Comparison of ENCODE assay signal across 22 mouse cellular contexts in genomic region chr11:90270132-90270877, GRCm38 (mm10). TPM values are rescaled to one million over a fixed set of nuclear protein-coding genes. Genes with fewer than 3 reads are reported as not detected.
DNase-seq lines count a peak whose midpoint lies in the region; ATAC-seq and TF ChIP-seq lines count a peak whose summit lies in the region.
"Had no signal": no experiment of that assay in that cellular context is flagged by ENCODE, and none has a peak within 500 bp of the region (broad histone marks: within the 10 kb centered on the region; RNA-seq: fewer than 3 reads in every experiment).

No protein-coding gene starts in this region.

- H3K4me3 ChIP-seq in embryonic facial prominence, embryonic 13.5 days: no peak overlapping the region
- H3K4me3 ChIP-seq in embryonic facial prominence, embryonic 10.5 days: no peak overlapping the region
- H3K4me3 ChIP-seq in heart, embryonic 11.5 days (ENCODE audit: low read depth, low read length): no peak overlapping the region
- no peak overlapping the region for H3K4me3 ChIP-seq in lung, postnatal 0 days (ENCODE audit: low read depth, low read length)
- H3K4me3 ChIP-seq in embryonic facial prominence, embryonic 15.5 days (replicated peaks): no peak overlapping the region
- H3K4me3 ChIP-seq: forebrain, embryonic 13.5 days; heart, embryonic 10.5 days; heart, embryonic 15.5 days; intestine, embryonic 15.5 days had no signal

- peak overlapping the region; percentile 57; the same call in 1 of the 2 replicates for H3K27ac ChIP-seq in embryonic facial prominence, embryonic 13.5 days
- H3K27ac ChIP-seq in embryonic facial prominence, embryonic 10.5 days (replicated peaks): no peak overlapping the region
- H3K27ac ChIP-seq in heart, embryonic 11.5 days (ENCODE audit: low read depth, low read length): no peak overlapping the region
- H3K27ac ChIP-seq in lung, postnatal 0 days (ENCODE audit: low read length): no peak overlapping the region
- 0 out of 2 replicates have a peak overlapping the region, but pooled peaks have one; percentile 45 for H3K27ac ChIP-seq in embryonic facial prominence, embryonic 15.5 days (replicated peaks)
- H3K27ac ChIP-seq: heart, embryonic 10.5 days; heart, embryonic 15.5 days; hindbrain, embryonic 14.5 days had no signal

- no peaks in the 10 kb centered on the region for H3K9me3 ChIP-seq in embryonic facial prominence, embryonic 13.5 days
- H3K9me3 ChIP-seq in embryonic facial prominence, embryonic 10.5 days: no peaks in the 10 kb centered on the region
- H3K9me3 ChIP-seq in heart, embryonic 11.5 days (replicated peaks; ENCODE audit: control insufficient read depth, low read length): no peaks in the 10 kb centered on the region
- no peaks in the 10 kb centered on the region for H3K9me3 ChIP-seq in lung, postnatal 0 days (ENCODE audit: low read length)
- no peaks in the 10 kb centered on the region for H3K9me3 ChIP-seq in embryonic facial prominence, embryonic 15.5 days (replicated peaks)
- H3K9me3 ChIP-seq: forebrain, embryonic 13.5 days; heart, embryonic 10.5 days; heart, embryonic 15.5 days; intestine, embryonic 15.5 days had no signal

- WGBS in embryonic facial prominence, embryonic 13.5 days: 79% methylated on average over 11 of the region's 11 CpGs
- WGBS in embryonic facial prominence, embryonic 10.5 days: 89% methylated on average over 11 of the region's 11 CpGs
- WGBS in heart, embryonic 11.5 days (ENCODE audit: insufficient replicate concordance): 83% methylated on average over 11 of the region's 11 CpGs
- WGBS in lung, postnatal 0 days: 45% methylated on average over 11 of the region's 11 CpGs
- 60% methylated on average over 11 of the region's 11 CpGs for WGBS in embryonic facial prominence, embryonic 15.5 days

- ATAC-seq in embryonic facial prominence, embryonic 13.5 days (ENCODE audit: insufficient number of reproducible peaks, insufficient read depth, low FRiP score, low TSS enrichment, low read depth): no peak
- ATAC-seq in heart, embryonic 11.5 days (replicated peaks; ENCODE audit: insufficient number of reproducible peaks, low FRiP score, low TSS enrichment): no peak
- peak; percentile 56 for ATAC-seq in lung, postnatal 0 days
- no peak for ATAC-seq in embryonic facial prominence, embryonic 15.5 days (ENCODE audit: insufficient number of reproducible peaks, low FRiP score, low TSS enrichment, low read depth)
- ATAC-seq: activated CD4-positive, CD25-positive, alpha-beta regulatory T cell, adult 4 months; Patski had no signal

- H3K4me2 ChIP-seq in embryonic facial prominence, embryonic 13.5 days: no peak overlapping the region
- no peak overlapping the region for H3K4me2 ChIP-seq in heart, embryonic 11.5 days
- H3K4me2 ChIP-seq in lung, postnatal 0 days (replicated peaks; ENCODE audit: low read depth, low read length): no peak overlapping the region
- H3K4me2 ChIP-seq in embryonic facial prominence, embryonic 15.5 days (replicated peaks): peak overlapping the region; percentile 29
- H3K4me2 ChIP-seq: heart, embryonic 15.5 days had no signal

- no peak for TF ChIP-seq EP300 in lung, postnatal 0 days (IDR thresholded peaks at IDR 0.05)

- H3K36me3 ChIP-seq in embryonic facial prominence, embryonic 13.5 days: peaks cover 49% of the 10 kb centered on the region
- H3K36me3 ChIP-seq in embryonic facial prominence, embryonic 10.5 days (replicated peaks): peaks cover 84% of the 10 kb centered on the region
- H3K36me3 ChIP-seq in heart, embryonic 11.5 days (ENCODE audit: control insufficient read depth, insufficient read depth, low read length): peaks cover 6% of the 10 kb centered on the region
- peaks cover 3% of the 10 kb centered on the region; the same call in 1 of the 2 replicates for H3K36me3 ChIP-seq in lung, postnatal 0 days (ENCODE audit: insufficient read depth, low read length)
- peaks cover 9% of the 10 kb centered on the region; the same call in 1 of the 2 replicates for H3K36me3 ChIP-seq in embryonic facial prominence, embryonic 15.5 days
- H3K36me3 ChIP-seq: intestine, embryonic 15.5 days had no signal

- H3K9ac ChIP-seq in embryonic facial prominence, embryonic 13.5 days: no peak overlapping the region
- no peak overlapping the region for H3K9ac ChIP-seq in heart, embryonic 11.5 days (ENCODE audit: low read depth, low read length)
- H3K9ac ChIP-seq in lung, postnatal 0 days (replicated peaks; ENCODE audit: low read depth): no peak overlapping the region
- no peak overlapping the region for H3K9ac ChIP-seq in embryonic facial prominence, embryonic 15.5 days
- H3K9ac ChIP-seq: heart, embryonic 15.5 days; hindbrain, embryonic 14.5 days; intestine, embryonic 15.5 days had no signal

- no peak for DNase-seq in embryonic facial prominence, embryonic 10.5 days (ENCODE audit: low spot score)
- peak; percentile 82 for DNase-seq in heart, adult 11 months
- DNase-seq in lung, postnatal 0 days (ENCODE audit: low spot score): peak; percentile 33
- DNase-seq in lung, postnatal 4 days: no peak
- DNase-seq in frontal cortex, adult 2 months (ENCODE audit: extremely low spot score in 1 of 2, low spot score in 1 of 2): no peak
- DNase-seq: adrenal gland, postnatal 14 days; cerebellum, adult 11-12 months; cerebellum, adult 9-10 months; cerebellum, postnatal 25 days; gastrocnemius, postnatal 36 days; heart, adult 18-20 months; heart, postnatal 14 days had no signal

- TF ChIP-seq CTCF in lung, postnatal 0 days (IDR thresholded peaks at IDR 0.05): no peak

- peaks cover 26% of the 10 kb centered on the region for H3K4me1 ChIP-seq in embryonic facial prominence, embryonic 13.5 days
- peaks cover 17% of the 10 kb centered on the region for H3K4me1 ChIP-seq in embryonic facial prominence, embryonic 10.5 days
- H3K4me1 ChIP-seq in heart, embryonic 11.5 days (ENCODE audit: control insufficient read depth, insufficient read depth, low read length): no peaks in the 10 kb centered on the region
- no peaks in the 10 kb centered on the region for H3K4me1 ChIP-seq in lung, postnatal 0 days (ENCODE audit: insufficient read depth, low read depth, low read length)
- H3K4me1 ChIP-seq in embryonic facial prominence, embryonic 15.5 days: peaks cover 26% of the 10 kb centered on the region

- no peaks in the 10 kb centered on the region for H3K27me3 ChIP-seq in embryonic facial prominence, embryonic 13.5 days
- H3K27me3 ChIP-seq in embryonic facial prominence, embryonic 10.5 days (replicated peaks; ENCODE audit: low read depth, poor library complexity, severe bottlenecking): no peaks in the 10 kb centered on the region
- no peaks in the 10 kb centered on the region for H3K27me3 ChIP-seq in heart, embryonic 11.5 days (ENCODE audit: control insufficient read depth, insufficient read depth, low read length)
- no peaks in the 10 kb centered on the region for H3K27me3 ChIP-seq in lung, postnatal 0 days (replicated peaks; ENCODE audit: insufficient read depth, low read length)
- H3K27me3 ChIP-seq in embryonic facial prominence, embryonic 15.5 days: no peaks in the 10 kb centered on the region
- H3K27me3 ChIP-seq: forebrain, embryonic 13.5 days; heart, embryonic 15.5 days; intestine, embryonic 15.5 days; Patski had no signal

RNA-seq across cellular contexts. Expression of gene Mmd, which starts 21.0 kb away (rescaled TPM):
- polyA plus RNA-seq in embryonic facial prominence, embryonic 13.5 days (2015; fragmentation: Nextera tagmentation; extraction: Ambion mirVana): 47.5 and 49.1 TPM in 2 replicates
- polyA plus RNA-seq in embryonic facial prominence, embryonic 10.5 days (2016; fragmentation: Nextera tagmentation; extraction: Ambion mirVana): 44.6 and 45.1 TPM in 2 replicates
- polyA plus RNA-seq in heart, embryonic 11.5 days (2014; fragmentation: Nextera tagmentation; extraction: Ambion mirVana): 76.1 and 93.0 TPM in 2 replicates
- polyA plus RNA-seq in lung, postnatal 0 days (2015; fragmentation: Nextera tagmentation; extraction: Ambion mirVana): 32.5 and 35.8 TPM in 2 replicates
- 41.6 and 42.0 TPM in 2 replicates for polyA plus RNA-seq in embryonic facial prominence, embryonic 15.5 days (2015; fragmentation: Nextera tagmentation; extraction: Ambion mirVana)
- 141 and 148 TPM in 2 replicates for polyA plus RNA-seq in frontal cortex, adult 2 months (2012; rRNA removed)

Comparison
In these comparisons a context has a peak if more than half of its experiments do, and no peak if none do; other contexts are left out.
1. H3K27ac ChIP-seq: peak in embryonic facial prominence, embryonic 13.5 days (single experiment) and embryonic facial prominence, embryonic 15.5 days (single experiment); none in embryonic facial prominence, embryonic 10.5 days (single experiment), heart, embryonic 11.5 days (single experiment) and lung, postnatal 0 days (single experiment).
2. DNase-seq: peak in heart, adult 11 months (single experiment) and lung, postnatal 0 days (single experiment); none in embryonic facial prominence, embryonic 10.5 days (single experiment), lung, postnatal 4 days (0 of 2) and frontal cortex, adult 2 months (0 of 2).